Mouse (Mus musculus): ENCODE results near the gene Robo1. TPM values are rescaled to one million over a fixed set of nuclear protein-coding genes. Genes with fewer than 3 reads are reported as not detected.

The Robo1 gene
- polyA plus RNA-seq (2012; rRNA removed): 1.5 and 2.2 TPM in 2 replicates

- no peak for TF ChIP-seq POLR2A (IDR thresholded peaks at IDR 0.05; ENCODE audit: low read depth, low read length)
- no peak for TF ChIP-seq CTCF (conservative IDR thresholded peaks at IDR 0.05; ENCODE audit: insufficient read depth, insufficient read length, low read depth, low read length)
These were observed at the start of gene Robo1 for GRCm38 (mm10) chr16:72307537-72308330. Gene Robo1, plus strand, starts transcription at chr16:72308306.

GRCm38 (mm10) chr16:72267839-72268238, 40.3 kb upstream of the Robo1 start:
- no peaks in the 10 kb centered on the region for H3K27me3 ChIP-seq (replicated peaks; ENCODE audit: control insufficient read depth, insufficient read depth, low read length)
- TF ChIP-seq POLR2A (IDR thresholded peaks at IDR 0.05; ENCODE audit: low read depth, low read length) (no peak), CTCF (conservative IDR thresholded peaks at IDR 0.05; ENCODE audit: insufficient read depth, insufficient read length, low read depth, low read length) (no peak)
- no peak overlapping the region for H3K27ac ChIP-seq (ENCODE audit: insufficient read depth, low read depth, low read length)
- no peak for DNase-seq
- no peak overlapping the region for H3K4me3 ChIP-seq (ENCODE audit: insufficient read depth, low read depth, low read length)
- no peaks in the 10 kb centered on the region for H3K4me1 ChIP-seq (ENCODE audit: control insufficient read depth, insufficient read depth, low read length)
- H3K36me3 ChIP-seq (ENCODE audit: control insufficient read depth, insufficient read depth, low read length): no peaks in the 10 kb centered on the region
- WGBS: 81% methylated on average over 10 of the region's 10 CpGs

More at GRCm38 (mm10) chr16:72307537-72308330, at the start of gene Robo1:
- H3K27ac ChIP-seq (ENCODE audit: insufficient read depth, low read depth, low read length): no peak within 1 kb of the TSS
- no peaks in the 10 kb centered on the region for H3K4me1 ChIP-seq (ENCODE audit: control insufficient read depth, insufficient read depth, low read length)
- 73% methylated on average over 8 of the region's 8 CpGs for WGBS
- H3K36me3 ChIP-seq (ENCODE audit: control insufficient read depth, insufficient read depth, low read length): no peaks in the 10 kb centered on the region
- H3K27me3 ChIP-seq (replicated peaks; ENCODE audit: control insufficient read depth, insufficient read depth, low read length): no peaks in the 10 kb centered on the region
- H3K4me3 ChIP-seq (ENCODE audit: insufficient read depth, low read depth, low read length): no peak within 1 kb of the TSS
- DNase-seq: no peak

- no peaks in the 10 kb centered on the region for H3K4me1 ChIP-seq (ENCODE audit: control insufficient read depth, insufficient read depth, low read length)
- DNase-seq: no peak
- H3K27ac ChIP-seq (ENCODE audit: insufficient read depth, low read depth, low read length): no peak overlapping the region
- H3K27me3 ChIP-seq (replicated peaks; ENCODE audit: control insufficient read depth, insufficient read depth, low read length): no peaks in the 10 kb centered on the region
- no peak overlapping the region for H3K4me3 ChIP-seq (ENCODE audit: insufficient read depth, low read depth, low read length)
- no peak for TF ChIP-seq CTCF (conservative IDR thresholded peaks at IDR 0.05; ENCODE audit: insufficient read depth, insufficient read length, low read depth, low read length)
- no peak for TF ChIP-seq POLR2A (IDR thresholded peaks at IDR 0.05; ENCODE audit: low read depth, low read length)
- H3K36me3 ChIP-seq (ENCODE audit: control insufficient read depth, insufficient read depth, low read length): no peaks in the 10 kb centered on the region
- WGBS: 90% methylated on average over 3 of the region's 3 CpGs
These were observed 31.6 kb upstream of the Robo1 start for GRCm38 (mm10) chr16:72276390-72277074.

- no peak for DNase-seq
- H3K36me3 ChIP-seq (ENCODE audit: control insufficient read depth, insufficient read depth, low read length): no peaks in the 10 kb centered on the region
- H3K27me3 ChIP-seq (replicated peaks; ENCODE audit: control insufficient read depth, insufficient read depth, low read length): no peaks in the 10 kb centered on the region
- no peak overlapping the region for H3K27ac ChIP-seq (ENCODE audit: insufficient read depth, low read depth, low read length)
- no peak overlapping the region for H3K4me3 ChIP-seq (ENCODE audit: insufficient read depth, low read depth, low read length)
- WGBS: 62% methylated on average over 6 of the region's 6 CpGs
- no peaks in the 10 kb centered on the region for H3K4me1 ChIP-seq (ENCODE audit: control insufficient read depth, insufficient read depth, low read length)
- TF ChIP-seq POLR2A (IDR thresholded peaks at IDR 0.05; ENCODE audit: low read depth, low read length) (no peak), CTCF (conservative IDR thresholded peaks at IDR 0.05; ENCODE audit: insufficient read depth, insufficient read length, low read depth, low read length) (no peak)
These were observed 194 bp downstream of the Robo1 start for GRCm38 (mm10) chr16:72308331-72308668.

- Histone ChIP-seq H3K27ac (ENCODE audit: insufficient read depth, low read depth, low read length) (no peak overlapping the region), H3K4me3 (ENCODE audit: insufficient read depth, low read depth, low read length) (no peak overlapping the region), H3K27me3 (replicated peaks; ENCODE audit: control insufficient read depth, insufficient read depth, low read length) (no peaks in the 10 kb centered on the region), H3K4me1 (ENCODE audit: control insufficient read depth, insufficient read depth, low read length) (no peaks in the 10 kb centered on the region), H3K36me3 (ENCODE audit: control insufficient read depth, insufficient read depth, low read length) (no peaks in the 10 kb centered on the region)
- 55% methylated on average over 8 of the region's 8 CpGs for WGBS
- DNase-seq: no peak
- no peak for TF ChIP-seq CTCF (conservative IDR thresholded peaks at IDR 0.05; ENCODE audit: insufficient read depth, insufficient read length, low read depth, low read length)
- TF ChIP-seq POLR2A (IDR thresholded peaks at IDR 0.05; ENCODE audit: low read depth, low read length): no peak
These were observed 19.2 kb downstream of the Robo1 start for GRCm38 (mm10) chr16:72327321-72327720.

GRCm38 (mm10) chr16:72328579-72328978, 20.5 kb downstream of the Robo1 start:
- DNase-seq: no peak
- no peaks in the 10 kb centered on the region for H3K4me1 ChIP-seq (ENCODE audit: control insufficient read depth, insufficient read depth, low read length)
- no peaks in the 10 kb centered on the region for H3K27me3 ChIP-seq (replicated peaks; ENCODE audit: control insufficient read depth, insufficient read depth, low read length)
- H3K4me3 ChIP-seq (ENCODE audit: insufficient read depth, low read depth, low read length): no peak overlapping the region
- H3K27ac ChIP-seq (ENCODE audit: insufficient read depth, low read depth, low read length): no peak overlapping the region
- no peak for TF ChIP-seq POLR2A (IDR thresholded peaks at IDR 0.05; ENCODE audit: low read depth, low read length)
- TF ChIP-seq CTCF (conservative IDR thresholded peaks at IDR 0.05; ENCODE audit: insufficient read depth, insufficient read length, low read depth, low read length): no peak
- H3K36me3 ChIP-seq (ENCODE audit: control insufficient read depth, insufficient read depth, low read length): no peaks in the 10 kb centered on the region
- 78% methylated on average over 3 of the region's 3 CpGs for WGBS

GRCm38 (mm10) chr16:72337757-72338156, 29.7 kb downstream of the Robo1 start:
- Histone ChIP-seq H3K4me3 (ENCODE audit: insufficient read depth, low read depth, low read length) (no peak overlapping the region), H3K27me3 (replicated peaks; ENCODE audit: control insufficient read depth, insufficient read depth, low read length) (no peaks in the 10 kb centered on the region), H3K36me3 (ENCODE audit: control insufficient read depth, insufficient read depth, low read length) (no peaks in the 10 kb centered on the region), H3K4me1 (ENCODE audit: control insufficient read depth, insufficient read depth, low read length) (no peaks in the 10 kb centered on the region), H3K27ac (ENCODE audit: insufficient read depth, low read depth, low read length) (no peak overlapping the region)
- TF ChIP-seq POLR2A (IDR thresholded peaks at IDR 0.05; ENCODE audit: low read depth, low read length) (no peak), CTCF (conservative IDR thresholded peaks at IDR 0.05; ENCODE audit: insufficient read depth, insufficient read length, low read depth, low read length) (no peak)
- DNase-seq: no peak
- 98% methylated on average over 1 of the region's 1 CpGs for WGBS
